In the genomic region with DNA sequence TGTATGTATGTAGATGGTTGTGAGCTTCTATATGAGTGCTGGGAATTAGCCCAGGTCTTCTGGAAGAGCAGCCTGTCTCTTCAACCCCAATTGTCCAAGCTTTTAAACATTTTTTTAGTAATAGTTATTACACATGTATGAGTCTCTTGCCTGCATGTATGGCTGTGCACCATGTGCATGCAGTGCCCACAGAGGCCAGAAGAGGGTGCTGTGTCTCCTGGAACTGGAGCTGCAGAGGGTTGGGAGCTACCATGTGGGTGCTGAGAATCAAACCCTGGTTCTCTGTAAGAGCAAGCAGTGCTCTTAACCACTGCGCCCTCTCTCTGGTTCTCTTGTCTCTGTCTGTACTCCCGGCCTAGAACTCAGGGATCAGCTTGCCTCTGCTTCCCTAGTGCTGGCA, we compare ENCODE assay signal across 28 mouse cellular contexts. TPM values are rescaled to one million over a fixed set of nuclear protein-coding genes. Genes with fewer than 3 reads are reported as not detected.
DNase-seq lines count a peak whose midpoint lies in the region; ATAC-seq and TF ChIP-seq lines count a peak whose summit lies in the region.
"Had no signal": no experiment of that assay in that cellular context is flagged by ENCODE, and none has a peak within 500 bp of the region (broad histone marks: within the 10 kb centered on the region; RNA-seq: fewer than 3 reads in every experiment).

No protein-coding gene starts in this region.

- H3K27me3 ChIP-seq in hindbrain, postnatal 0 days (ENCODE audit: insufficient read depth, low read length), result no peaks in the 10 kb centered on the region
- H3K27me3 ChIP-seq in hindbrain, embryonic 11.5 days (ENCODE audit: control insufficient read depth, insufficient read depth, low read length), result no peaks in the 10 kb centered on the region
- H3K27me3 ChIP-seq in liver, adult 2 months (ENCODE audit: control insufficient read depth, insufficient read depth, low read length), result no peaks in the 10 kb centered on the region
- no peaks in the 10 kb centered on the region for H3K27me3 ChIP-seq in midbrain, postnatal 0 days (ENCODE audit: insufficient read depth, low read length)
- H3K27me3 ChIP-seq in midbrain, embryonic 14.5 days (ENCODE audit: control insufficient read depth, insufficient read depth, low read length), result no peaks in the 10 kb centered on the region
- H3K27me3 ChIP-seq: embryonic facial prominence, embryonic 15.5 days; forebrain, embryonic 15.5 days; intestine, embryonic 15.5 days; kidney, embryonic 15.5 days; limb, embryonic 13.5 days; stomach, embryonic 15.5 days had no signal

- ATAC-seq in hindbrain, postnatal 0 days, result no peak
- ATAC-seq in hindbrain, embryonic 11.5 days (ENCODE audit: low FRiP score), result no peak
- no peak for ATAC-seq in midbrain, postnatal 0 days (ENCODE audit: low FRiP score)
- no peak for ATAC-seq in midbrain, embryonic 14.5 days (ENCODE audit: low FRiP score, low TSS enrichment)
- ATAC-seq: CD4-positive, CD25-positive, alpha-beta regulatory T cell, adult 4 months; forebrain, embryonic 15.5 days; intestine, embryonic 15.5 days had no signal

- H3K79me2 ChIP-seq in liver, adult 2 months (ENCODE audit: control insufficient read depth, insufficient read depth, low read length), result no peaks in the 10 kb centered on the region

- TF ChIP-seq POLR2A in liver, adult 2 months (IDR thresholded peaks at IDR 0.05; ENCODE audit: extremely low read depth, insufficient read depth, low read length), result no peak

- H3K36me3 ChIP-seq in hindbrain, postnatal 0 days (ENCODE audit: insufficient read depth, low read length), result no peaks in the 10 kb centered on the region
- no peaks in the 10 kb centered on the region for H3K36me3 ChIP-seq in hindbrain, embryonic 11.5 days (ENCODE audit: control insufficient read depth, insufficient read depth, low read length)
- H3K36me3 ChIP-seq in liver, adult 2 months (ENCODE audit: control insufficient read depth, insufficient read depth, low read length), result no peaks in the 10 kb centered on the region
- no peaks in the 10 kb centered on the region for H3K36me3 ChIP-seq in midbrain, postnatal 0 days (ENCODE audit: insufficient read depth, low read length)
- H3K36me3 ChIP-seq in midbrain, embryonic 14.5 days (ENCODE audit: control insufficient read depth, insufficient read depth, low read length), result no peaks in the 10 kb centered on the region
- H3K36me3 ChIP-seq: embryonic facial prominence, embryonic 15.5 days; forebrain, embryonic 15.5 days; heart, embryonic 15.5 days; intestine, embryonic 15.5 days; kidney, embryonic 15.5 days; limb, embryonic 13.5 days; neural tube, embryonic 15.5 days; stomach, embryonic 15.5 days had no signal

- no peaks in the 10 kb centered on the region for H3K9me3 ChIP-seq in hindbrain, postnatal 0 days (ENCODE audit: low read length)
- no peaks in the 10 kb centered on the region for H3K9me3 ChIP-seq in hindbrain, embryonic 11.5 days (ENCODE audit: control insufficient read depth, low read length)
- no peaks in the 10 kb centered on the region for H3K9me3 ChIP-seq in midbrain, postnatal 0 days (ENCODE audit: low read length)
- H3K9me3 ChIP-seq in midbrain, embryonic 14.5 days (ENCODE audit: control insufficient read depth, low read length), result no peaks in the 10 kb centered on the region
- H3K9me3 ChIP-seq: embryonic facial prominence, embryonic 15.5 days; forebrain, embryonic 15.5 days; heart, embryonic 15.5 days; intestine, embryonic 15.5 days; kidney, embryonic 15.5 days; neural tube, embryonic 15.5 days; stomach, embryonic 15.5 days had no signal

- H3K4me2 ChIP-seq in hindbrain, postnatal 0 days (ENCODE audit: low read depth, low read length), result no peak overlapping the region
- H3K4me2 ChIP-seq in hindbrain, embryonic 11.5 days (replicated peaks; ENCODE audit: low read depth, low read length), result no peak overlapping the region
- H3K4me2 ChIP-seq in midbrain, postnatal 0 days (ENCODE audit: low read depth, low read length, poor library complexity, severe bottlenecking), result no peak overlapping the region
- no peak overlapping the region for H3K4me2 ChIP-seq in midbrain, embryonic 14.5 days (ENCODE audit: low read length)
- H3K4me2 ChIP-seq: embryonic facial prominence, embryonic 15.5 days; forebrain, embryonic 15.5 days; heart, embryonic 15.5 days; hindbrain, embryonic 14.5 days; intestine, embryonic 15.5 days; kidney, embryonic 15.5 days; limb, embryonic 13.5 days; neural tube, embryonic 15.5 days; stomach, embryonic 15.5 days had no signal

- DNase-seq in hindbrain, postnatal 0 days (ENCODE audit: low spot score), result no peak
- no peak for DNase-seq in hindbrain, embryonic 11.5 days (ENCODE audit: low spot score)
- DNase-seq in liver, adult 2 months (ENCODE audit: extremely low read depth, low read depth, low spot score), result no peak
- no peak for DNase-seq in liver
- DNase-seq in midbrain, postnatal 0 days (ENCODE audit: low spot score), result no peak
- no peak for DNase-seq in midbrain, embryonic 14.5 days
- DNase-seq in induced T-regulatory cell, adult 2 months (ENCODE audit: low read depth), result peak; percentile 20
- no peak for DNase-seq in frontal cortex, postnatal 25 days (ENCODE audit: low spot score in 2 of 2)
- DNase-seq: adrenal gland, postnatal 14 days; cerebellum, adult 9-10 months; gastrocnemius, postnatal 25 days; heart, postnatal 36 days; layer of hippocampus, postnatal 36 days; lung, adult 18-20 months; lung, postnatal 36 days had no signal

- peaks cover 21% of the 10 kb centered on the region; the same call in 1 of the 2 replicates for H3K4me1 ChIP-seq in hindbrain, postnatal 0 days (ENCODE audit: insufficient read depth, low read length)
- H3K4me1 ChIP-seq in hindbrain, embryonic 11.5 days (replicated peaks; ENCODE audit: control insufficient read depth, insufficient read depth, low read length), result peaks cover 3% of the 10 kb centered on the region; the same call in 1 of the 2 replicates
- no peaks in the 10 kb centered on the region for H3K4me1 ChIP-seq in liver, adult 2 months (ENCODE audit: control insufficient read depth, insufficient read depth, low read length)
- H3K4me1 ChIP-seq in midbrain, postnatal 0 days (ENCODE audit: insufficient read depth, low read length), result peaks cover 11% of the 10 kb centered on the region; the same call in 1 of the 2 replicates
- H3K4me1 ChIP-seq in midbrain, embryonic 14.5 days (ENCODE audit: control insufficient read depth, insufficient read depth, low read length), result peaks cover 14% of the 10 kb centered on the region

- TF ChIP-seq CTCF in hindbrain, postnatal 0 days (IDR thresholded peaks at IDR 0.05; ENCODE audit: low read depth), result peak; percentile 24
- peak; percentile 30; the same call in 1 of the 2 replicates for TF ChIP-seq CTCF in liver, adult 2 months (IDR thresholded peaks at IDR 0.05; ENCODE audit: low read depth, low read length)
- TF ChIP-seq CTCF in midbrain, postnatal 0 days (IDR thresholded peaks at IDR 0.05), result peak; percentile 17; the same call in 1 of the 2 replicates

- no peak overlapping the region for H3K9ac ChIP-seq in hindbrain, postnatal 0 days (replicated peaks; ENCODE audit: low read length)
- H3K9ac ChIP-seq in hindbrain, embryonic 11.5 days (ENCODE audit: low read depth, low read length), result no peak overlapping the region
- no peak overlapping the region for H3K9ac ChIP-seq in liver, adult 2 months (ENCODE audit: low read depth, low read length)
- no peak overlapping the region for H3K9ac ChIP-seq in midbrain, postnatal 0 days (replicated peaks; ENCODE audit: low read length, poor library complexity, severe bottlenecking)
- no peak overlapping the region for H3K9ac ChIP-seq in midbrain, embryonic 14.5 days (replicated peaks; ENCODE audit: low read length)
- H3K9ac ChIP-seq: embryonic facial prominence, embryonic 15.5 days; forebrain, embryonic 15.5 days; heart, embryonic 15.5 days; hindbrain, embryonic 14.5 days; intestine, embryonic 15.5 days; kidney, embryonic 15.5 days; limb, embryonic 13.5 days; neural tube, embryonic 15.5 days; stomach, embryonic 15.5 days had no signal

- no peak overlapping the region for H3K27ac ChIP-seq in hindbrain, postnatal 0 days
- no peak overlapping the region for H3K27ac ChIP-seq in hindbrain, embryonic 11.5 days (ENCODE audit: low read depth, low read length)
- no peak overlapping the region for H3K27ac ChIP-seq in liver, adult 2 months (replicated peaks; ENCODE audit: insufficient read depth, low read depth, low read length)
- no peak overlapping the region for H3K27ac ChIP-seq in midbrain, postnatal 0 days (ENCODE audit: low read depth, low read length)
- H3K27ac ChIP-seq in midbrain, embryonic 14.5 days (replicated peaks; ENCODE audit: low read depth, low read length), result no peak overlapping the region
- H3K27ac ChIP-seq: embryonic facial prominence, embryonic 15.5 days; forebrain, embryonic 15.5 days; heart, embryonic 15.5 days; hindbrain, embryonic 14.5 days; intestine, embryonic 15.5 days; kidney, embryonic 15.5 days; limb, embryonic 13.5 days; neural tube, embryonic 15.5 days; stomach, embryonic 15.5 days had no signal

- no peak overlapping the region for H3K4me3 ChIP-seq in hindbrain, postnatal 0 days (ENCODE audit: low read length)
- no peak overlapping the region for H3K4me3 ChIP-seq in hindbrain, embryonic 11.5 days (ENCODE audit: low read depth, low read length)
- no peak overlapping the region for H3K4me3 ChIP-seq in liver, adult 2 months (ENCODE audit: insufficient read depth, low read depth, low read length)
- H3K4me3 ChIP-seq in midbrain, postnatal 0 days (ENCODE audit: low read depth, low read length), result no peak overlapping the region
- no peak overlapping the region for H3K4me3 ChIP-seq in midbrain, embryonic 14.5 days (replicated peaks; ENCODE audit: low read depth, low read length)
- H3K4me3 ChIP-seq: embryonic facial prominence, embryonic 15.5 days; forebrain, embryonic 15.5 days; heart, embryonic 15.5 days; intestine, embryonic 15.5 days; kidney, embryonic 15.5 days; limb, embryonic 13.5 days; neural tube, embryonic 15.5 days; stomach, embryonic 15.5 days had no signal

- 97% methylated on average over 2 of the region's 2 CpGs for WGBS in hindbrain, postnatal 0 days
- 95% methylated on average over 2 of the region's 2 CpGs for WGBS in hindbrain, embryonic 11.5 days
- 96% methylated on average over 2 of the region's 2 CpGs for WGBS in liver, adult 2 months
- WGBS in midbrain, postnatal 0 days, result 100% methylated on average over 2 of the region's 2 CpGs
- WGBS in midbrain, embryonic 14.5 days, result 100% methylated on average over 2 of the region's 2 CpGs

RNA-seq across cellular contexts. Expression of a gene that starts 15.8 kb away (rescaled TPM):
- 16.5 and 21.2 TPM in 2 replicates for total RNA-seq in hindbrain, postnatal 0 days (2014; rRNA removed)
- 11.9 and 13.4 TPM in 2 replicates for polyA plus RNA-seq in hindbrain, postnatal 0 days (2015; fragmentation: Nextera tagmentation; extraction: Ambion mirVana)
- 0.10 and 0.45 TPM in 2 replicates for polyA plus RNA-seq in hindbrain, embryonic 11.5 days (2014; fragmentation: Nextera tagmentation; extraction: Ambion mirVana)
- 0.07 and 0.09 TPM in 2 replicates for total RNA-seq in liver, adult 2 months (2014; rRNA removed)
- 0.09 and 0.28 TPM in 2 replicates for polyA plus RNA-seq in liver, adult 2 months (2012; rRNA removed)
- total RNA-seq in midbrain, postnatal 0 days (2014; rRNA removed), result 29.2 and 33.0 TPM in 2 replicates
- polyA plus RNA-seq in midbrain, postnatal 0 days (2015; fragmentation: Nextera tagmentation; extraction: Ambion mirVana), result 28.0 and 29.1 TPM in 2 replicates
- polyA plus RNA-seq in midbrain, embryonic 14.5 days (2014; fragmentation: Nextera tagmentation; extraction: Ambion mirVana), result 1.8 and 3.7 TPM in 2 replicates

RNA-seq across cellular contexts. Expression of a gene that starts 25.2 kb away (rescaled TPM):
- total RNA-seq in hindbrain, postnatal 0 days (2014; rRNA removed), result 2.9 and 3.7 TPM in 2 replicates
- 2.7 and 2.9 TPM in 2 replicates for polyA plus RNA-seq in hindbrain, postnatal 0 days (2015; fragmentation: Nextera tagmentation; extraction: Ambion mirVana)
- polyA plus RNA-seq in hindbrain, embryonic 11.5 days (2014; fragmentation: Nextera tagmentation; extraction: Ambion mirVana), result 4.8 and 5.5 TPM in 2 replicates
- total RNA-seq in liver, adult 2 months (2014; rRNA removed), result 15.5 and 29.8 TPM in 2 replicates
- polyA plus RNA-seq in liver, adult 2 months (2012; rRNA removed), result 62.7 and 154 TPM in 2 replicates
- 0.80 and 2.8 TPM in 2 replicates for total RNA-seq in midbrain, postnatal 0 days (2014; rRNA removed)
- 1.1 and 2.2 TPM in 2 replicates for polyA plus RNA-seq in midbrain, postnatal 0 days (2015; fragmentation: Nextera tagmentation; extraction: Ambion mirVana)
- 0.95 TPM in 1 of 2 replicates, not detected in the other for polyA plus RNA-seq in midbrain, embryonic 14.5 days (2014; fragmentation: Nextera tagmentation; extraction: Ambion mirVana)
- total RNA-seq: left cerebral cortex, postnatal 25 days; megakaryocyte-erythroid progenitor cell, adult 5-6 weeks had no signal
- polyA plus RNA-seq: G1E had no signal

RNA-seq across cellular contexts. Expression of a gene that starts 30.8 kb away (rescaled TPM):
- 2,723 and 2,758 TPM in 2 replicates for total RNA-seq in hindbrain, postnatal 0 days (2014; rRNA removed)
- 808 and 861 TPM in 2 replicates for polyA plus RNA-seq in hindbrain, postnatal 0 days (2015; fragmentation: Nextera tagmentation; extraction: Ambion mirVana)
- polyA plus RNA-seq in hindbrain, embryonic 11.5 days (2014; fragmentation: Nextera tagmentation; extraction: Ambion mirVana), result 1,308 and 1,334 TPM in 2 replicates
- 764 and 919 TPM in 2 replicates for total RNA-seq in liver, adult 2 months (2014; rRNA removed)
- 634 and 769 TPM in 2 replicates for polyA plus RNA-seq in liver, adult 2 months (2012; rRNA removed)
- 2,117 and 2,785 TPM in 2 replicates for total RNA-seq in midbrain, postnatal 0 days (2014; rRNA removed)
- polyA plus RNA-seq in midbrain, postnatal 0 days (2015; fragmentation: Nextera tagmentation; extraction: Ambion mirVana), result 801 and 821 TPM in 2 replicates
- 843 and 877 TPM in 2 replicates for polyA plus RNA-seq in midbrain, embryonic 14.5 days (2014; fragmentation: Nextera tagmentation; extraction: Ambion mirVana)

RNA-seq across cellular contexts. Expression of a gene that starts 53.1 kb away (rescaled TPM):
- 1.2 and 1.8 TPM in 2 replicates for total RNA-seq in hindbrain, postnatal 0 days (2014; rRNA removed)
- 0.84 and 1.0 TPM in 2 replicates for polyA plus RNA-seq in hindbrain, postnatal 0 days (2015; fragmentation: Nextera tagmentation; extraction: Ambion mirVana)
- polyA plus RNA-seq in hindbrain, embryonic 11.5 days (2014; fragmentation: Nextera tagmentation; extraction: Ambion mirVana), result 0.43 and 0.85 TPM in 2 replicates
- 0.55 and 0.74 TPM in 2 replicates for total RNA-seq in liver, adult 2 months (2014; rRNA removed)
- polyA plus RNA-seq in liver, adult 2 months (2012; rRNA removed), result 0.45 and 1.8 TPM in 2 replicates
- 0.38 and 0.60 TPM in 2 replicates for total RNA-seq in midbrain, postnatal 0 days (2014; rRNA removed)
- 0.11 and 0.33 TPM in 2 replicates for polyA plus RNA-seq in midbrain, postnatal 0 days (2015; fragmentation: Nextera tagmentation; extraction: Ambion mirVana)
- not detected in 2 replicates for polyA plus RNA-seq in midbrain, embryonic 14.5 days (2014; fragmentation: Nextera tagmentation; extraction: Ambion mirVana)
- total RNA-seq: left cerebral cortex, postnatal 25 days; megakaryocyte-erythroid progenitor cell, adult 5-6 weeks had no signal
- polyA plus RNA-seq: CD4-positive, CD25-positive, alpha-beta regulatory T cell, adult 4 months; G1E had no signal
